Comparison of ENCODE assay signal across 9 mouse cellular contexts in the genomic region with DNA sequence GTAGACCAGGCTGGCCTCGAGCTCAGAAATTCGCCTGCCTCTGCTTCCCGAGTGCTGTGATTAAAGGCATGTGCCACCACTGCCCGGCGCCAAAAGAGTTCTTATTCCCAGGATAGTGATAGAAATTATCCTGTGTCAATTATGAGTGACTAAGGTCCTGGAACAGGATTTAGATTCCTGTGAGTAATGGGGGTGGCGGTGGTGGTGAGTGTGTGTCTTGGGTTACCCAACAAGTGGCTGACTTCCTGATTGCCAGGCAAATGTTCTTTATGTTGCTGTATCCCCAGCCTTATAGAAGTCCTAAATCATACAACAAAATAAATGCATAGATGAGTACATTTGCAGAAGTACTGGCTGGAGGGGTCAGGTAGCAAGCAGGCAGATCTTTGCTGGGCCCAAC. TPM values are rescaled to one million over a fixed set of nuclear protein-coding genes. Genes with fewer than 3 reads are reported as not detected.
DNase-seq lines count a peak whose midpoint lies in the region; ATAC-seq lines count a peak whose summit lies in the region.
"Had no signal": no experiment of that assay in that cellular context is flagged by ENCODE, and none has a peak within 500 bp of the region (broad histone marks: within the 10 kb centered on the region; RNA-seq: fewer than 3 reads in every experiment).

No protein-coding gene starts in this region.

- ATAC-seq in heart, embryonic 15.5 days (replicated peaks; ENCODE audit: insufficient number of reproducible peaks, insufficient read depth, low FRiP score, low read depth): no peak
- ATAC-seq in hindbrain, embryonic 14.5 days (ENCODE audit: low FRiP score): no peak
- ATAC-seq in midbrain, embryonic 12.5 days (ENCODE audit: low FRiP score, low read depth): no peak

- intact Hi-C loops in heart, postnatal 25 days (cut with DNase I): loop anchor here (5.0 kb wide), 1 partner anchor 49 kb away; the partner anchor contains the start of gene Chaf1b

- H3K9ac ChIP-seq in heart, embryonic 15.5 days: no peak overlapping the region
- H3K9ac ChIP-seq in hindbrain, embryonic 14.5 days: no peak overlapping the region
- no peak overlapping the region for H3K9ac ChIP-seq in midbrain, embryonic 12.5 days (replicated peaks)

- WGBS in heart, embryonic 15.5 days: 85% methylated on average over 6 of the region's 6 CpGs
- WGBS in hindbrain, embryonic 14.5 days: 93% methylated on average over 6 of the region's 6 CpGs
- WGBS in midbrain, embryonic 12.5 days: 89% methylated on average over 6 of the region's 6 CpGs

- no peaks in the 10 kb centered on the region for H3K9me3 ChIP-seq in heart, embryonic 15.5 days (replicated peaks)
- no peaks in the 10 kb centered on the region for H3K9me3 ChIP-seq in hindbrain, embryonic 14.5 days (ENCODE audit: control insufficient read depth, low read length)
- no peaks in the 10 kb centered on the region for H3K9me3 ChIP-seq in midbrain, embryonic 12.5 days

- peaks cover 26% of the 10 kb centered on the region for H3K4me1 ChIP-seq in heart, embryonic 15.5 days (replicated peaks)
- peaks cover 13% of the 10 kb centered on the region for H3K4me1 ChIP-seq in hindbrain, embryonic 14.5 days (replicated peaks; ENCODE audit: control insufficient read depth, insufficient read depth, low read length)
- H3K4me1 ChIP-seq in midbrain, embryonic 12.5 days: peaks cover 18% of the 10 kb centered on the region

- no peaks in the 10 kb centered on the region for H3K27me3 ChIP-seq in heart, embryonic 15.5 days
- no peaks in the 10 kb centered on the region for H3K27me3 ChIP-seq in hindbrain, embryonic 14.5 days (ENCODE audit: control insufficient read depth, insufficient read depth, low read length)
- H3K27me3 ChIP-seq in midbrain, embryonic 12.5 days: peaks cover 5% of the 10 kb centered on the region; the same call in 1 of the 2 replicates

- H3K4me3 ChIP-seq in heart, embryonic 15.5 days: peak overlapping the region; percentile 89
- peak overlapping the region; percentile 95; the same call in 1 of the 2 replicates for H3K4me3 ChIP-seq in hindbrain, embryonic 14.5 days (replicated peaks; ENCODE audit: low read length)
- peak overlapping the region; percentile 98 for H3K4me3 ChIP-seq in midbrain, embryonic 12.5 days

- no peaks in the 10 kb centered on the region for H3K36me3 ChIP-seq in heart, embryonic 15.5 days
- no peaks in the 10 kb centered on the region for H3K36me3 ChIP-seq in hindbrain, embryonic 14.5 days (replicated peaks; ENCODE audit: control insufficient read depth, insufficient read depth)
- H3K36me3 ChIP-seq in midbrain, embryonic 12.5 days: peaks cover 2% of the 10 kb centered on the region; the same call in 1 of the 2 replicates

- peak overlapping the region; percentile 69 for H3K4me2 ChIP-seq in heart, embryonic 15.5 days
- H3K4me2 ChIP-seq in hindbrain, embryonic 14.5 days (replicated peaks): peak overlapping the region; percentile 89
- peak overlapping the region; percentile 83 for H3K4me2 ChIP-seq in midbrain, embryonic 12.5 days (replicated peaks)

- no peak for DNase-seq in heart, postnatal 25 days (ENCODE audit: low spot score)
- peak; percentile 53 for DNase-seq in NIH3T3 (ENCODE audit: low read depth)
- no peak for DNase-seq in hindbrain, embryonic 14.5 days (ENCODE audit: low spot score)
- no peak for DNase-seq in thymus, postnatal 36 days
- no peak for DNase-seq in retina, postnatal 1 day
- no peak for DNase-seq in spleen, postnatal 36 days (ENCODE audit: low spot score in 2 of 2)
- DNase-seq: kidney, postnatal 10 days had no signal

- H3K27ac ChIP-seq in heart, embryonic 15.5 days: peak overlapping the region; percentile 71
- no peak overlapping the region for H3K27ac ChIP-seq in hindbrain, embryonic 14.5 days
- no peak overlapping the region for H3K27ac ChIP-seq in midbrain, embryonic 12.5 days (replicated peaks)

RNA-seq across cellular contexts. Expression of gene Morc3, which starts 1.6 kb away (rescaled TPM):
- polyA plus RNA-seq in heart, embryonic 15.5 days (2015; fragmentation: Nextera tagmentation; extraction: Ambion mirVana): 22.2 and 22.3 TPM in 2 replicates
- total RNA-seq in heart, postnatal 25 days (2021): 10 to 100 TPM; 16.9 to 21.0 TPM
- 33.6 and 36.5 TPM in 2 replicates for polyA plus RNA-seq in hindbrain, embryonic 14.5 days (2014; fragmentation: Nextera tagmentation; extraction: Ambion mirVana)
- 34.6 and 40.0 TPM in 2 replicates for polyA plus RNA-seq in midbrain, embryonic 12.5 days (2016; fragmentation: Nextera tagmentation; extraction: Ambion mirVana)

RNA-seq across cellular contexts. Expression of gene Chaf1b, which starts 50.1 kb away (rescaled TPM):
- 31.5 and 39.9 TPM in 2 replicates for polyA plus RNA-seq in heart, embryonic 15.5 days (2015; fragmentation: Nextera tagmentation; extraction: Ambion mirVana)
- total RNA-seq in heart, postnatal 25 days (2021): 1 to 10 TPM in 1 of 2 experiments, under 1 TPM in 1; 0.91 to 1.3 TPM
- 19.9 and 21.2 TPM in 2 replicates for polyA plus RNA-seq in hindbrain, embryonic 14.5 days (2014; fragmentation: Nextera tagmentation; extraction: Ambion mirVana)
- 70.1 and 71.6 TPM in 2 replicates for polyA plus RNA-seq in midbrain, embryonic 12.5 days (2016; fragmentation: Nextera tagmentation; extraction: Ambion mirVana)
